Mouse (Mus musculus) left cerebral cortex, adult 18-20 months (tissue): ENCODE data around the gene Syngr1. TPM values are rescaled to one million over a fixed set of nuclear protein-coding genes. Genes with fewer than 3 reads are reported as not detected.

Experiments
- DNase-seq, 2 experiments: peaks; one replicate each; pipeline ENCODE4 v3.0.0; 2021 to 2022; ENCODE audit warnings: low spot score in 2 of 2, mixed read lengths in 1 of 2
- total RNA-seq, 2 experiments: library from RNA; stranded (reverse); gene quantifications; 2 replicates each; pipeline ENCODE4 v1.2.3; 2021

Syngr1 gene
- total RNA-seq, 2 experiments from 2014 or later: 421 to 438 TPM

DNA sequence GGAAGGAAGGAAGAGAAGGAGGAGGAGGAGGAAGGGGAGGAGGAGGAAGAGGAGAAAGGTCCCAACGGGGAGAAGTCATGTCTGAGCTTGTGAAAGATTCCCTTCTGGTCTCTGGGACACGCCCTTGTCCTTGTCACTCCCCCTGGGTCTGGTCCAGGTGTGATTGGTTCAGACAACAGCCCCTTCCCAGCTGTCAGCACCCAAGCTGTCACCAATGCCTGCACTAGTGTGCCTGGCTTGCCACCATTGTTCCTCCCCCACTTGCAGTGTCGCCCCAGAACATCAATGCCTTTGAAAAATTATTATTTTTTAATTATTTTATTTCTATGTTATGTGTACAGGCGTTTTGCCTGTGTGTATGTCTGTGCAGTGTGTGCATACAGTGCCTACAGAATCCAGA is 22.0 kb upstream of the Syngr1 start:
- DNase-seq: no peak

DNA sequence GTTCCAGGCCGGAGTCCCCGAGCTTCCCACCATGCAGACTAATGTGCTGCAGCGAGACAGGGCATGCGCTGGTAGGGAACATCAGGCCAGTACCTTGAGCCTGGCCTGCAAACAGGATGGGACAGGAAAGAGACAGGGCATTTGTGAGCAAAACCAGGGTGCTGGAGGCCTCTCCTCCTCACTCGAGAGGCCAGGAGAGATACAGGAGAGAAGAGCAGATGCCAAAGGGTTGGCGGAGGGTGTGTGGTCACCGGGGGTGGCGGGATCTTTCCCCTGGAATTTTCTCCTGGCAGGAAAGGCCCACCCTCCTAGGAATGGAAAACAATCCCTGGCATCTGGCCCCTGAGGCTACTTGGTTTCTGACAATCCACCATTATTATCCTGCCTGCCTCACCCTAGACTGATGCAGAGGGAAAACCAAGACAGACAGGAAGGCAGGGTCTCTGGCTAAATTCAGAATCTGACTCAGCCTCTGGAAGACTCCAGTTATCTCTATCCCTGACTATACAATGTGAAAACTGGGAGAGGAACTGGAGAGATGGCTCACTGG is 21.0 kb upstream of the Syngr1 start:
- DNase-seq: no peak

DNA sequence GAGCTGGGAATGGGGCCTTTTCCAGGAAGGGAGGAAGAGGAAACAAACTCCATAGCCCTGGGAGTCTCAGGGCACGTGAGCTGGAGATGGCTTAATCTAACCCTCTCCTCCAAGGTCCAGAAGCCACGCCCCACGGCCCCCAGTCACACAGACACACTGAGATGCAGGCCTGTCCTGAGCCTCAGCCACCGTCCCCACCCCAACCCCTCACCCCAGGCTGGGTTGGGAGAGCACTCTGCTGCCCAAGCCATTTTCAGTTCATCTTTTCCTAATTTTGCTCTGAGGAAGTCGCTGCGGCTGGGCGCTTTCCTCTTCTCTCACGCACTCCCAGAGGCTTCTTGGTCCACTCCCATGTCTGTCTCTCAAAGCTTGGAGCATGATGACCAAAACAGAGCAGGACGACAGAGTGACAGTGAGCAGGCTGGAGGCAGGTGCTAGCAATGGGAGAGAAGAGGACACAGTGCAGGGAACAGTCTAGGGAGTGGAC is 19.1 kb upstream of the Syngr1 start:
- no peak for DNase-seq

DNA sequence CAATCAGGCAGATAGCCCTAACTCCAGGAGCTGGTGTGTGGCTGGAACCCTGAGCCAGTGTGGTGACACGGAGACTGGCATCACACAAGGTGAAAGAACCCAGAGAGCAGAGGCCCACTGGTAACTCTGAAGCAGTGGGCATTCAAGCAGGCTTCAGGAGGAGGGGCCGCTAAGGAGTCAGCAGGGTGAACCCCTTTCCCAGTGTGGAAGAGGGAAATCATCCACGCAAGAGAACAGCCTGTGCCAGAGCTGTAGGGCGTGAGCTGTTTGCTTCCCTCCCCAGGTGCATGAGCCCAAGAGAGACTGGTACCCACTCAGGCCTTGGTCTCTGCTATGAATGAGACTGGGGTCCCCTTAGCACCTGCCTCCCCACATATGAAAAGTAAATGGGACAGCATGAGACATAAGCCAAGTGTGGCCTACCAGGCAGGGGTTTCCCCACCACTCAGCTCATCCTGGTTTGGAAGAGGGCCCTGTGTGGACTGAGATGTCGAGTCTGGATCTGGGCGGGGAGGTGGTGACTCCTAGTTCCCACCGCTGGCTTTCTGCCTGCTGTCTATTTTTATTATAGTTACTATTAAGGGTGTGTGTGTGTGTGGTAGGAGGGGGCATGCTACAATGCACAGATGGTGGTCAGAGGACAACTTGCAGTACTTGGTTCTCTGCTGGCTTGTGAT is 18.4 kb upstream of the Syngr1 start:
- no peak for DNase-seq

DNA sequence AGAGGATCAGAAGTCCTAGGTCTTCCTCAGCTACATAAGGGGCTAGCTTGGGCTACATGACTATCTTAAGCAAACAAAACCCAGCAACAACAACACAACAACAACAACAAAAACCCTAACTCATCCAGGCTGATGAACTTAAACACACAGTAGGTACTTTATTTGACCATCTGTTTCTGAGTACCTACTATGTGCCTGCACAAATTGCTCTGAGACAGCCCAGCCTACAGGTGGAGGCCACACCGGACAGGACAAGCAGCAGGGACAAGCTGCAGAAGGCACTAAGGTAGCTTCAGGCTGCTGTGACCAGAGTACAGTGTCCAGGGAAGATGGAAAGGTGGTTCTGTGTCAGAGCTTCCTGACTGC is 17.9 kb upstream of the Syngr1 start:
- no peak for DNase-seq

DNA sequence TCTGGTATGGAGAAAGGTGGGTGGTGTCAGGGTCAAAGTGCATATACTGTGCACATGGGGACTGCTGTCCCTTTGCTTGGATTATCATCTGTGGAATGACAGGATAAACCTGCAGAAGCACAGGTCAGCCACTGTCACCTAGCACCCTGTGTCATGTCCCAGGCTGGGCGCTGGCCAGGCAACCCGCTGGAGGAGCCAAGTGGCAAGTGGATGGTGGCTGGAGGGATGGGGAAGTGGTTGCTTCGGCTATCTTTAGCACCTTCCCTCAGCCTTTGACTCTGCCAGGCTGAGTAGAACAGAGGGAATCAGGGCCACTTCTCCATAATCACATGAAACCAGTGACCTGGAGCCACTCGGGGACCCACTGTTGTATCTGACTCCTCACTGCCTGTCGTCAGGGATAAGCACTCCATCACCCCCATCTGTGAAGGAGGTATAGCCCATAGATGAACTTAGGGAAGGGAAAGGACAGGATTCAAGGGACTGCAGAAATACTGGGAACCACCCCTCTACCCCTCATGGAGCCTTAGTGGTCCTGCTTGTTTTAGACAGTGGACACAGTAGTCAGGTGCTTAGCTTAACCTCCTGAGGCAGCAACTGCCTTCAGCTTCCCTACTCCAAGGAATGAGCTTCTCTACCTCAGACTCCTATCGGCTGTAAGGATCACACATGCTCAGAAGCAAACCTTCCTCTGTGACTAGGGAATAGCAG is 16.3 kb upstream of the Syngr1 start:
- no peak for DNase-seq

DNA sequence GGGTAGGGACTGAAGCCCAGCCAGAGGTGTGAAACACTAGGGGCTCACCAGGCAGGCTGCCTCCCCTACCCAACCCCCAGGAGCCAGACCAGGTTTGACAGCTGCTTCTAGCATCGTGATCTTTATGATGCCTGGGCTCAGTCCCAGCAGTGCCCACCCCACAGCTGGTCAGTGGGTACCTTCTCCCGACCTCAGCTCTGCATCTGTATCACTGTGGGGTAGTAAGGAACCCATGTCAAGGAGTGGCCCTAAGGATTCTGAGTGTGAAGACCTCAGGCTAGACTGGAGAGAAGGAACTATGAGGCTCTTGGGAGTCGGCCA is 15.8 kb upstream of the Syngr1 start:
- DNase-seq: no peak

DNA sequence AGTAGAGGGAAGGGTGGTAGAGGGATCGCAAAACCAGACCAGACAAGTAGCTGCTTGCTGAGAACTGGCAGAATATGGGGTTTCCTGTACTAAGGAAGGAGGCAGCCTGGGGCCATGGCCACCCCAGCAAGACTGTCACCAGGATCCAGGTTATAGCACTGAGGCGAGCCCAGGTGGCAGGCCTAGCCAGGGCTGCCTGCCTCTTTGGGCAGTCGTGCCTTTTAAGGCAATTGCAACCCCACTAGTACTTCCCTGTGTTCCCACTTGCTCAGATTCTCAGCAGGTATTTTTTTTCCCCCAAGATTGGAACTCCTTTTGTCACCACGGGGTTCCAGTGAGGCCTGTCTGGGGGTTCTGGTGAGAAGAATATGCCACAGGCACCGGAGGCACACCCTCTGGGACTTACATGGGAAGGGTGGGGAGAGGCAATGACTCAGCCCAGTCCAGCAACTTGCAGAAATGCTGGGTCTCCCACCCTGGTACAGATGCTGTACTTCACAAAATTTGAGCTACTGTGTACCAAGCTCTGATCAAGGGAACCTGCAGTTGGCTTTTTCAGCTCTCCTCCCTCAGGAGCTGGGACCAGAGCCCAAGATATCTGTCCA is 15.3 kb upstream of the Syngr1 start:
- DNase-seq: no peak

DNA sequence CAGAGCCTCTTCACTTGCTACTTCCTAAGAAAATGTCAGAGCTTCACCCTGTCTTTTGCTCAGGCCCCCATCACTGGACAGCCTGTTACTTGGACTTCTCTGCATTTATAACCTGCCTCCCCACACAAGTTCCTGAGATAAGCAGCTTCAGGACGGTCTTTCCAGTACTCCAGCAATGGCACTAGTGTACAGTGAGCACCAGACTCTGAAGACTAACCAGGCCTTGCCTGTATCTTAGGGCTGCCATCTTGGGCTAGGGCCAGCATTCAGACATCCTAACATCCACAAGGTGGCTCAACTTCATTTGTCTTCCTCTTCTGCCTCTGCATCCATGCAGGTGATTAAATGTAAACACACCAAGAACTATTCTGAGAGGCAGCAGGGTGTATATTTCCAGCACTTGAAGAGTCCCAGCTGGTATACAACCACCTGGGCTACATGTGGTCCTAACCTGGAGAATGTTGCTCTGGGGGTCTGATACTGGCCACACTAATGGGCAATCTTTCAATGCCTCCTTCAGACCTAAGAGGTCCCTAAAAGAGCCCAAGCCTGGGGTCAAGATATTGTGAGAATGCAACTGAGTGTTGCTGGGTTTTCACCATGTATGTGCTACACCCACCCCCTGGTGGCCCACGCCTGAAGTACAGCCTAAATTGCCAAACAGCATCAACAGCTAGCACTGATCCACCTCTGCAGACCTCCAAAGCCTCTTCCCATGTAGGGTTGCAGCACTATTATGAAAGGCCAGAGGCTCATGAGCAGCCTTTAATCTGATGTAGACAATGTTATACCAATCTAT is 14.6 kb upstream of the Syngr1 start:
- peak; percentile 64 to 76 for DNase-seq

DNA sequence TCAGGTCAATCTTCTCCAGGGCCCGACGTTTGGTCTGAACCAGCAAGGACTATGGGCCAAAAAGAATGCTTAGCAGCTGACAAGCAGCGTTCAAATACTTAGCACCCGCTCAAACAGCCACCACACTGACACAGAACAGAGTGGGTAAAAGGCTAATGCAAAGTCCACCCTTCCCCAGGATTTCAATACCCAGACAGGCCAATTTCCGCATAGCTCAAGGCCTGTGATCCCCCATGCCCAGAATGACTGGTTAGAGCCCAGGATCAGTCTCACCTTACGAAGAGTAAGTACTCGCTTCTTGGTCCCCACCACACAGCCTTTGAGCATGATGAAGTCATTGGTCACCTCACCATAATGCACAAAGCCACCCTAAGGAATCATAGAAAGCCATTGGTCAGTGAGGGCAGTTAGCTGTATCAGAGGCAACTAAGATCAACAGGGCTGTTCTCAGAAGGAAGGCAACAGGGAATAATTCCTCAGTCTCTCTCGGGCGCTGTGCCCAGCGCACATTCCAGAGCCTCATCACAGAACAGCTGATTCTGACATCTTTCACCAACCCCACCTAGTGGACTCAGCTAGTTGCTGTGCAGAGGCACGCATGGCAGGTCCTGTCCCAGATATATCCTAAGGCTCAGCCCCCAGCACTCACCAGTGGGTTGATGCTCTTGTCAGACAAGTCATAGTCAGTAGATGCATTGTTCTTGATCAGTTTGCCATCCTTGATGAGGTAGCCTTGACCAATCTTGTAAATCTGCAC is 12.9 kb upstream of the Syngr1 start:
- no peak for DNase-seq

DNA sequence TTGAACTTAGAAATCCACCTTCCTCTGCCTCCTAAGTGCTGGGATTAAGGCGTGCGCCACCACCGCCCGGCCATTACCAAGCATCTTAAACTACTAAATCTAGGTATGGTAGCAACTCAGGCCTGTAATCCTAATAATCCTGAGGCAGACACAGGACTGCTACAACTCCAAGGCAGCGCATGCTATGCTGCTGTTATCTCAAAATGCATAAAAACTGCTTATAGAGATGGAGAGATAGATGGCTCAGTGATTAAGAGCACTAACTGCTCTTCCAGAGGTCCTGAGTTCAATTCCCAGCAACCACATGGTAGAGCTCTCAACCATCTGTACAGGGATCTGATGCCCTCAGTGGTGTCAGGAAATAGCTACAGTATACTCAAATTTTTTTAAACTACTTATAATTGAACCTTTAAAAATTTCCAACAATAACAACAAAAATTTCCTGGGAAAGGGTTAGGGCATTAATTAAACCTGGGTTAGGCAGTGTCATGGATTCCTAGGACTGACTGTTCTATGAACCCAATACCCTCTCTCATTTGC is 11.9 kb upstream of the Syngr1 start:
- DNase-seq: no peak

DNA sequence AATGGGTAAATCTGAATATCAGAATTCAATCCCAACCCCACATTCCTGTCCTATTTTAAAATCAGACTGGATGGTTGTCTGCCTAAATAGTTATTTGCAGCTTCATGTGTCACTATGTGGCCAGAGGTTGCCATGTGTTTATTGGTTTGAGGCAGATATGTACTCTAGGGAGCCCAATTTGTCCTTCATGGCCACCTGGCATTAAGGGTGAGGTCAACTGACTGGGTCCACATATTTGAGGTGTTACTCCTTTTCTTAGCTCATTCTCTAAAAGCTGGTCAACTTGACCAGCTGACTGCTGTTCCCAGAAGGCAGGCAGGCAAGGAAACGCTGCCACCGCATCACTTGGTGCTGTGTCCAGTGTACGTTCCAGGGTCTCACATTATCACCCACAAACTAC is 11.2 kb upstream of the Syngr1 start:
- DNase-seq: no peak

DNA sequence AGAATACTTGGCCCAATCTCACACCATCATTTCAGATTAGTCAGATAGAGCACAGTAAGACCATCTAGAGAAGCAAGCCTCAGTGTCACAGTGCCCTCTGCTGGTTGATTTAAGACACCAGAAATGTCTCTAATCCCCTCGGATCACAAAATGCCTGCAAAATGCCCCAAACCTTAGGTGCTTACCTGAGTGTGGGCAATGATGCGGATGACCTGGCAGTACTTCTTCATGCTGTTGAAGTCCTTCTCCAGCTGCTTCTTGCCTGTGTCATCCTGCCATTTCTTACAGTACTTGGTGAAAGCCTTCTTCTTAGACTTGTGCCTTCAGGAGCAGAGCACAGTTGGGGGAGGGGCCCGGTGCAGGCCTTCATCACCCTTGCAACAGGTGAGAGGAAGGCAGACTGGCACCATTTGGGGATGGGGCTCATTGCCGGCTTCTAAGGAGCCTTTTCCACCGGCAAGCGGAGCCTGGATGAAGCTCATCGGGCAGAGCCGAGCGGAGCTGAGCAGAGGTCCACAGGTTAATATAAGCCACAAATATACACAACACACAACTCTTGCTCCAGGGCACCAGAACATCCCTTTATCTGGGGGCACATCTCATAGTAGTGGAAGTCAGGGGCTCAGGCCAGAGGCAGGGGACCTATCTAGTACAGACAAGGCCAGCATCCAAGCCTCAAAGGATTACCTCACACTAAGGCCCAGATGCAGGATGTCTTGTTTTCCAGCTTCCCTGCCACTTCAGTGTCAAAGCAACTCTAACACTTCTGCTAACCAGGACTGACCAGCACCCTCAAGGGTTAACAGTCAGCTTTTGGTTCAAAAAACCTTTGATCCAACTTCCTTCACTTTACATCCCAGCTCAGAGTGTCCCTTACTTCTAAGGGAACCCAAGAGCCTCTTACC is 10.2 kb upstream of the Syngr1 start:
- DNase-seq: peak in 1 of 2 experiments; percentile 32

DNA sequence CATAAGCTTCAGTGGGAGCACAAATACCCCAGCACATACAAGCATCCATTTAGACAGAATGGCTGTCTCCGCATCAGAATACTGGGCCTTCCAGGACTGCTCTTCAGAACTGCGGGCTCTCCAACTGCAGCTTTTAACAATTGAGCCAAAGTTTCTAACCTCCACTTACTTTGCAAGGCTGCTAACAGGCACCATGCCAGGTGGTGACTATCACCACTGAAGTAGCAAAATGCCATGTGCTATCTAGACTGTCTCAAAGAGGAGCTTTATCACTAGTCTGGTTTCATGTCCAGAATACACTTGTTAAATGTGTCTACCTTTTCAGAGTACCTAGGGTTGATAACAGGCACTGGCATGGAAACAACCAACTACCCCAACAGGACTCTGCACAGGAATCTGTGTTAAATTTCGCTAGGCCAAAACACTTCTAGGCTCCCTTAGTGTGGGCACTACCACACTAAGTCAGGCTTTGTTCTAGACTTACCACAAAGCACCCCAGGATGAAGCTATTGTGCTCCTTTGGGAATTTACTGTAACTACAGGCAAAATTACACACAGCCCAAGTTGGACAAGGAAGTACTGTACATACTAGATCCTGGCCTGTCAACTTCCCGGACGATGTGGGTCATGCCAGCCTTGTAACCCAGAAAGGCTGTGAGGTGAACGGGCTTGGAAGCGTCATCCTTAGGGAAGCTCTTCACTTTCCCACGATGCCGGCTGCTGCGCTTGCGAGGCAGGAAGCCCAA is 9.2 kb upstream of the Syngr1 start:
- no peak for DNase-seq

DNA sequence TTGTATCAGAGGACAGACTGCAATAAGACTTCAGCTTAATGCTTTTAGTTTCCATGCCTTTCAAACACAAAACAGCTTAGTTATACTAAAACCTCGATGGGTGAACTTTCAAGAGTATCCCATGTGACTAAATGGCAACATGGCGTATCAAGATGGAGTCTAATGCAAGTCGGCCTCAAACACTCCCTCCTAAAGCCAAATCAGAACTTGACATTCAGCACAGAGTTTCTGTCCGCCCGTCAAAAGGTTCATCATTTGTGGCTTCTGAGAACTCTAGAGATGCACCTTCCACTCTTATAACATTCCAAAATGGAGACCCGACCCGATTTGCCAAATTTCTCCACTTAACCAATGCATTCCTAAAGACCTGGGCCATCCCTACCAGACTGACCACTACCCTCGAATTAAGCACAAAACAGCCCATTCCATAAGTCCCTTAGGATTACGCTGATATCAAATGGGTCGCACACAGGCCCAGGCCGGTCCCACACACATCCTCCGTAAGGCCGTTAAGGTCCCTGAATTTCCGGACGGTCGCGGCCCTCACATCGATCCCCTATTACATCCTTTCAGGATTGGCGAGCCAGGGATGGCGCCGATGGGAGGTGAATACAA is 8.4 kb upstream of the Syngr1 start:
- DNase-seq: no peak

DNA sequence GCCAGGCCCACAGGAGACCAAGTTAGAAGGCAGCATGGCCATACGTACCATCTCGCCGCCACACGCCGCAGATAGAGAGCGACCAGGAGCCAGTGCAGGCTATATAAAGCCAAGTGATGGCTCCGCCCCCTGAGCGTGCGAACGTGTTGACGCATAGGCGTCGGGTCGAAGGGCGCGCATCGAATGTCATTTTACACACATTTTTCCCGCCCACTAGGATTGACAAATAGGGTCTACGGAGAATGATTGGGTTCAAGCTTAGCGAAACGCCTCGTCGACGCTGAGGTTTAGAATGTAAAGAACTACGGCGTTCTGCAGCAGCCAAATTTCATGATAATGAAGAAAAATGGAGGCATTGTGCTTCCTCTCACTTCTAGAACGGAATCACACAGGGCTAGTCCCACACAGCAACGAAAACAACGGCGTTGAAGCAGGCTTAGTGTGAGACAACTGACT is 7.8 kb upstream of the Syngr1 start:
- peak; percentile 95 for DNase-seq

DNA sequence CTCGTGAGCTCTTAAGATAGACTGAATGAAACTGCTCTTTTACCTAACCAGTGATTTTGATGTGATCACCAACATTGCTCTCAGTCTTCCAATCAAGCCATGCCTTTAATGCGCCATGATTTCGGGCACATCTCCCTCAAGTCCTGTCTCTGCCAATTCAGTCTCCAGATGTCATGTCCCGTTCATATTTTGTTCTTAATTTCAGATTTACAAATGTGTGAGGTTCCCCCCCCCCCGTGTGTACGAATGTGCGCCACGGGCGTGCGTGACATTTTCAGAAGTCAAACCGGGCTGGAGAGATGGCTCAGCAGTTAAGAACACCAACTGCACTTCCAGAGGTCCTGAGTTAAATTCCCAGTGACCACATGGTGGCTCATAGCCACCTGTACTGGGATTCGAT is 7.4 kb upstream of the Syngr1 start:
- no peak for DNase-seq

DNA sequence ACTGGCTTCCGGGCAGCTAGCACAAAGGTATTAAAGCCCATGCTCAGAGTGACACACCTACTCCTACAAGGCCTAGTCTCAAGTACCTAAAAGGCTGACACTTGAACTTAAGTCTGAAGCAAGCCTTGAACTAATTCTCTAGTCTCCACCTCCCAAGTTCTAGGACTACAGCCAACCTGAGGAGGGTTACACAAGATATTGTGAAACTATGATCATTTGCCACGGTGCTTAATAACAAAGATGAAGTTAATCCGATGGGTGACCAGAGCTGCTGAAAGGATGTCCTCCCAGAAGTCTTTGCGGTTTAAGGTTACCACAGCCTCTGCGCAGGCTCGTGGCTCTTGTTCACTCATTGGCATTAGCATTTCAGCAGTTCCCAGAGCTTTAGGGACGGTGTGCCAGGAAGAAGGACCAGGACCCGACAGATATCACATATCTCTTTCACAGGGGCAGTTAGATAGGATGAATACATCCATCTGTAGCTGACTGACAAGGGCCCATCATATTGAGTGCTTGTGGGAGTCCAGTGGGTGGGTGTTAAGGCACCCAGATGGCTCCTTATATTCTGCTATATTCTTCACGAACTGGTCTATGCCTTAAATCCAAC is 3.6 kb upstream of the Syngr1 start:
- DNase-seq: no peak
